12 mouse cellular contexts compared by ENCODE assay signal in the genomic region with DNA sequence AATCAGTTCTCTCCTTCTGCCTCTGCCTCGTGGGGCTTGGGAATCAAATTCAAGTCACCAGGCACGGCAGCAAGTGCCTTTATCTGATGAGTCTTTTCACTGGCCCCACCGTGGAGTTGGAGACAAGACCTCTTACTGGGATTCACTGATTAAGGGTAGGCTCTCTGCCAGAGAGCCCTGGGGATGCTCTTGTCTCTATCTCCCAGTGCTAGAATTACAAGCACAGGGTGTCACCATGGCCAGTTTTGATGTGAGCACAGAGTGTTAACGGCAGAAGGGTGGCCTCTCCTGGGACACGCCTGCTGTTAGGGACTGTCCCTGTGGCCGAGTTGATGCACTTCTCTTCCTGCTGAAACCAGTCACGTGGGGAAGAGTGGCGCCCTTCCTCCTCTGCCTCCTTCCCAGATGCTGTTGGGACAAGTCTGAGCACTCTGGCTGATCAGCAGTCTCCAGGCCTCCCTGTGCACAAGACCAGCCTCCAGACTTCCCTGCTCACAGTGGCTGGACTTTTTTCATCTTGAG.
A peak's percentile ranks its signal among the peaks of the same experiment; 100 is the strongest.
DNase-seq lines count a peak whose midpoint lies in the region; ATAC-seq lines count a peak whose summit lies in the region.
"Had no signal": no experiment of that assay in that cellular context is flagged by ENCODE, and none has a peak within 500 bp of the region (broad histone marks: within the 10 kb centered on the region; RNA-seq: fewer than 3 reads in every experiment).

No protein-coding gene starts in this region.

- no peak overlapping the region for H3K27ac ChIP-seq in forebrain, embryonic 16.5 days (ENCODE audit: low read length)
- H3K27ac ChIP-seq in forebrain, embryonic 15.5 days (replicated peaks) = no peak overlapping the region
- no peak overlapping the region for H3K27ac ChIP-seq in liver, embryonic 16.5 days (ENCODE audit: low read length)
- no peak overlapping the region for H3K27ac ChIP-seq in liver, embryonic 11.5 days (ENCODE audit: low read depth, low read length)
- H3K27ac ChIP-seq: midbrain, embryonic 12.5 days had no signal

- H3K4me3 ChIP-seq in forebrain, embryonic 16.5 days (replicated peaks; ENCODE audit: low read length) = no peak overlapping the region
- H3K4me3 ChIP-seq in forebrain, embryonic 15.5 days = no peak overlapping the region
- H3K4me3 ChIP-seq in liver, embryonic 16.5 days (ENCODE audit: low read depth, low read length) = no peak overlapping the region
- no peak overlapping the region for H3K4me3 ChIP-seq in liver, embryonic 11.5 days (ENCODE audit: low read depth, low read length)
- H3K4me3 ChIP-seq: erythroblast, embryonic 14.5 days; midbrain, embryonic 12.5 days had no signal

- H3K27me3 ChIP-seq in forebrain, embryonic 16.5 days (replicated peaks; ENCODE audit: control insufficient read depth, insufficient read depth, low read length) = no peaks in the 10 kb centered on the region
- no peaks in the 10 kb centered on the region for H3K27me3 ChIP-seq in forebrain, embryonic 15.5 days
- H3K27me3 ChIP-seq in liver, embryonic 16.5 days (ENCODE audit: control insufficient read depth, insufficient read depth, low read depth, low read length) = no peaks in the 10 kb centered on the region
- no peaks in the 10 kb centered on the region for H3K27me3 ChIP-seq in liver, embryonic 11.5 days (replicated peaks; ENCODE audit: control insufficient read depth, insufficient read depth, low read length)

- 0 out of 2 replicates have a peak overlapping the region, but pooled peaks have one; percentile 5 for H3K9ac ChIP-seq in forebrain, embryonic 16.5 days (replicated peaks; ENCODE audit: low read depth, low read length)
- H3K9ac ChIP-seq in forebrain, embryonic 15.5 days (replicated peaks) = no peak overlapping the region
- H3K9ac ChIP-seq in liver, embryonic 16.5 days (ENCODE audit: low read depth, low read length) = no peak overlapping the region
- no peak overlapping the region for H3K9ac ChIP-seq in liver, embryonic 11.5 days (ENCODE audit: low read depth, low read length)
- H3K9ac ChIP-seq: midbrain, embryonic 12.5 days had no signal

- no peak for DNase-seq in liver, embryonic 11.5 days (ENCODE audit: low spot score)
- DNase-seq in thymus, postnatal 14 days = no peak
- no peak for DNase-seq in right cerebral cortex, postnatal 36 days (ENCODE audit: low spot score in 2 of 2)
- DNase-seq: cerebellum, adult 9-10 months; kidney, adult 8-10 months had no signal

- 26% methylated on average over 8 of the region's 8 CpGs for WGBS in forebrain, embryonic 16.5 days
- WGBS in forebrain, embryonic 15.5 days = 26% methylated on average over 8 of the region's 8 CpGs
- 5% methylated on average over 8 of the region's 8 CpGs for WGBS in liver, embryonic 16.5 days (ENCODE audit: insufficient replicate concordance)
- WGBS in liver, embryonic 11.5 days = 22% methylated on average over 8 of the region's 8 CpGs

- no peaks in the 10 kb centered on the region for H3K9me3 ChIP-seq in forebrain, embryonic 16.5 days (ENCODE audit: control insufficient read depth, low read length)
- H3K9me3 ChIP-seq in forebrain, embryonic 15.5 days = no peaks in the 10 kb centered on the region
- H3K9me3 ChIP-seq in liver, embryonic 16.5 days (replicated peaks; ENCODE audit: control insufficient read depth, low read length) = no peaks in the 10 kb centered on the region
- H3K9me3 ChIP-seq in liver, embryonic 11.5 days (ENCODE audit: control insufficient read depth, low read length) = no peaks in the 10 kb centered on the region
- H3K9me3 ChIP-seq: midbrain, embryonic 12.5 days had no signal

- H3K4me2 ChIP-seq in forebrain, embryonic 16.5 days (ENCODE audit: low read length) = no peak overlapping the region
- no peak overlapping the region for H3K4me2 ChIP-seq in forebrain, embryonic 15.5 days (replicated peaks)
- H3K4me2 ChIP-seq in liver, embryonic 16.5 days (ENCODE audit: low read depth, low read length) = no peak overlapping the region
- no peak overlapping the region for H3K4me2 ChIP-seq in liver, embryonic 11.5 days
- H3K4me2 ChIP-seq: midbrain, embryonic 12.5 days had no signal

- H3K36me3 ChIP-seq in forebrain, embryonic 16.5 days (ENCODE audit: control insufficient read depth, insufficient read depth) = no peaks in the 10 kb centered on the region
- no peaks in the 10 kb centered on the region for H3K36me3 ChIP-seq in forebrain, embryonic 15.5 days
- no peaks in the 10 kb centered on the region for H3K36me3 ChIP-seq in liver, embryonic 16.5 days (ENCODE audit: control insufficient read depth, insufficient read depth)
- no peaks in the 10 kb centered on the region for H3K36me3 ChIP-seq in liver, embryonic 11.5 days (ENCODE audit: control insufficient read depth, insufficient read depth, low read length)
- H3K36me3 ChIP-seq: midbrain, embryonic 12.5 days had no signal

- H3K4me1 ChIP-seq in forebrain, embryonic 16.5 days (replicated peaks; ENCODE audit: control insufficient read depth, insufficient read depth, low read length) = peaks cover 5% of the 10 kb centered on the region; the same call in 1 of the 2 replicates
- H3K4me1 ChIP-seq in forebrain, embryonic 15.5 days = no peaks in the 10 kb centered on the region
- no peaks in the 10 kb centered on the region for H3K4me1 ChIP-seq in liver, embryonic 16.5 days (ENCODE audit: control insufficient read depth, low read depth, low read length)
- no peaks in the 10 kb centered on the region; the same call in 1 of the 2 replicates for H3K4me1 ChIP-seq in liver, embryonic 11.5 days (replicated peaks; ENCODE audit: control insufficient read depth, insufficient read depth, low read length)
- H3K4me1 ChIP-seq: midbrain, embryonic 12.5 days had no signal

- ATAC-seq in forebrain, embryonic 16.5 days = no peak
- no peak for ATAC-seq in forebrain, embryonic 15.5 days (replicated peaks)
- ATAC-seq in liver, embryonic 16.5 days (ENCODE audit: low read depth) = peak; percentile 52; the same call in 1 of the 2 replicates
- ATAC-seq in liver, embryonic 11.5 days (replicated peaks; ENCODE audit: low FRiP score) = no peak
- peak; percentile 14 for ATAC-seq in common myeloid progenitor, adult 5-6 weeks (replicated peaks; ENCODE audit: low read depth, poor library complexity, severe bottlenecking)
- ATAC-seq in monocyte, adult 5-6 weeks (replicated peaks; ENCODE audit: insufficient number of reproducible peaks, low FRiP score, low TSS enrichment, poor library complexity, severe bottlenecking) = peak; percentile 80

Comparison
In these comparisons a context has a peak if more than half of its experiments do, and no peak if none do; other contexts are left out.
1. ATAC-seq: peak in liver, embryonic 16.5 days (single experiment), common myeloid progenitor, adult 5-6 weeks (single experiment) and monocyte, adult 5-6 weeks (single experiment); none in forebrain, embryonic 16.5 days (single experiment), forebrain, embryonic 15.5 days (single experiment) and liver, embryonic 11.5 days (single experiment).